Mouse (Mus musculus): ENCODE data around the gene Mblac1.

GRCm38 (mm10) chr5:138165594-138165993 is 28.5 kb upstream of the Mblac1 start:
- peak; percentile 68; the same call in 1 of the 2 replicates for TF ChIP-seq MAFK (IDR thresholded peaks at IDR 0.05; ENCODE audit: insufficient replicate concordance, low read length)
- TF ChIP-seq E2F4 (IDR thresholded peaks at IDR 0.05; ENCODE audit: insufficient replicate concordance, low read depth, low read length), result no peak
- TF ChIP-seq ZMIZ1 (IDR thresholded peaks at IDR 0.05; ENCODE audit: low read depth, low read length), result peak; percentile 30; the same call in 1 of the 2 replicates
- no peak for TF ChIP-seq BHLHE40 (IDR thresholded peaks at IDR 0.05; ENCODE audit: low read depth, low read length)
- no peak for TF ChIP-seq HCFC1 (IDR thresholded peaks at IDR 0.05; ENCODE audit: low read depth, low read length)
- no peak for TF ChIP-seq CTCF (conservative IDR thresholded peaks at IDR 0.05 in 1 of 2, IDR thresholded peaks at IDR 0.05 in 1 of 2; ENCODE audit: low read depth in 2 of 2, low read length in 2 of 2)
- no peak for TF ChIP-seq UBTF (IDR thresholded peaks at IDR 0.05; ENCODE audit: low read depth, low read length)
- no peak for TF ChIP-seq EP300 (IDR thresholded peaks at IDR 0.05; ENCODE audit: low read length)
- TF ChIP-seq RCOR1 (conservative IDR thresholded peaks at IDR 0.05; ENCODE audit: low read depth, low read length), result no peak
- TF ChIP-seq ELF1 (IDR thresholded peaks at IDR 0.05; ENCODE audit: low read depth, low read length), result no peak
- no peak for TF ChIP-seq USF1 (IDR thresholded peaks at IDR 0.05; ENCODE audit: low read depth, low read length)
- no peak for TF ChIP-seq CHD1 (IDR thresholded peaks at IDR 0.05; ENCODE audit: low read depth, low read length)
- TF ChIP-seq TBP (conservative IDR thresholded peaks at IDR 0.05; ENCODE audit: low read depth, low read length), result no peak
- TF ChIP-seq JUND (conservative IDR thresholded peaks at IDR 0.05; ENCODE audit: low read depth, low read length), result no peak
